In genomic region chr19:4795929-4796328, GRCm38 (mm10) we compare ENCODE assay signal across 23 mouse cellular contexts. TPM values are rescaled to one million over a fixed set of nuclear protein-coding genes. Genes with fewer than 3 reads are reported as not detected.
A peak's percentile ranks its signal among the peaks of the same experiment; 100 is the strongest.
DNase-seq lines count a peak whose midpoint lies in the region; ATAC-seq and TF ChIP-seq lines count a peak whose summit lies in the region.
"Had no signal": no experiment of that assay in that cellular context is flagged by ENCODE, and none has a peak within 500 bp of the region (broad histone marks: within the 10 kb centered on the region; RNA-seq: fewer than 3 reads in every experiment).

No protein-coding gene starts in this region.

- H3K36me3 ChIP-seq in liver, embryonic 11.5 days (ENCODE audit: control insufficient read depth, insufficient read depth, low read length) = peaks cover 32% of the 10 kb centered on the region
- peaks cover 47% of the 10 kb centered on the region for H3K36me3 ChIP-seq in liver, postnatal 0 days (replicated peaks; ENCODE audit: insufficient read depth, low read length)
- peaks cover 77% of the 10 kb centered on the region for H3K36me3 ChIP-seq in E14TG2a.4 (ENCODE audit: insufficient read depth, low read length)
- peaks cover 58% of the 10 kb centered on the region for H3K36me3 ChIP-seq in liver, embryonic 13.5 days
- peaks cover 28% of the 10 kb centered on the region for H3K36me3 ChIP-seq in liver, embryonic 16.5 days (ENCODE audit: control insufficient read depth, insufficient read depth)
- H3K36me3 ChIP-seq in intestine, embryonic 16.5 days (ENCODE audit: control insufficient read depth, insufficient read depth, low read length) = peaks cover 14% of the 10 kb centered on the region

- TF ChIP-seq CTCF in liver, postnatal 0 days (IDR thresholded peaks at IDR 0.05; ENCODE audit: low read depth) = no peak
- TF ChIP-seq CTCF in E14TG2a.4 (conservative IDR thresholded peaks at IDR 0.05; ENCODE audit: low read length) = no peak

- no peak overlapping the region for H3K4me3 ChIP-seq in liver, embryonic 11.5 days (ENCODE audit: low read depth, low read length)
- H3K4me3 ChIP-seq in liver, postnatal 0 days (ENCODE audit: low read depth, low read length) = no peak overlapping the region
- H3K4me3 ChIP-seq in E14TG2a.4 (replicated peaks; ENCODE audit: low read length) = peak overlapping the region; percentile 89
- no peak overlapping the region for H3K4me3 ChIP-seq in liver, embryonic 13.5 days (replicated peaks)
- H3K4me3 ChIP-seq in liver, embryonic 16.5 days (ENCODE audit: low read depth, low read length) = no peak overlapping the region
- H3K4me3 ChIP-seq in intestine, embryonic 16.5 days (ENCODE audit: low read length) = no peak overlapping the region
- H3K4me3 ChIP-seq: embryonic facial prominence, embryonic 10.5 days; embryonic facial prominence, embryonic 12.5 days; forebrain, embryonic 13.5 days; forebrain, embryonic 15.5 days had no signal

- peak overlapping the region; percentile 14; the same call in 1 of the 2 replicates for H3K27ac ChIP-seq in liver, embryonic 11.5 days (ENCODE audit: low read depth, low read length)
- H3K27ac ChIP-seq in liver, postnatal 0 days (ENCODE audit: low read depth) = no peak overlapping the region
- H3K27ac ChIP-seq in liver, embryonic 13.5 days = peak overlapping the region; percentile 37; the same call in 1 of the 2 replicates
- peak overlapping the region; percentile 43; the same call in 1 of the 2 replicates for H3K27ac ChIP-seq in liver, embryonic 16.5 days (ENCODE audit: low read length)
- no peak overlapping the region for H3K27ac ChIP-seq in intestine, embryonic 16.5 days (ENCODE audit: low read length)
- H3K27ac ChIP-seq: embryonic facial prominence, embryonic 10.5 days; embryonic facial prominence, embryonic 12.5 days; forebrain, embryonic 13.5 days; forebrain, embryonic 15.5 days had no signal

- ATAC-seq in liver, embryonic 11.5 days (replicated peaks; ENCODE audit: low FRiP score) = no peak
- no peak for ATAC-seq in liver, postnatal 0 days
- ATAC-seq in liver, embryonic 13.5 days (ENCODE audit: low read depth) = no peak
- no peak for ATAC-seq in liver, embryonic 16.5 days (ENCODE audit: low read depth)
- no peak for ATAC-seq in megakaryocyte-erythroid progenitor cell, adult 5-6 weeks (replicated peaks; ENCODE audit: low FRiP score, low TSS enrichment, poor library complexity, severe bottlenecking)
- ATAC-seq in intestine, embryonic 16.5 days = no peak
- ATAC-seq: activated CD4-positive, CD25-positive, alpha-beta regulatory T cell, adult 4 months; CD4-positive, CD25-positive, alpha-beta regulatory T cell, adult 4 months; forebrain, embryonic 13.5 days; forebrain, embryonic 15.5 days; Patski had no signal

- H3K4me2 ChIP-seq in liver, embryonic 11.5 days = no peak overlapping the region
- H3K4me2 ChIP-seq in liver, postnatal 0 days (ENCODE audit: low read depth, low read length) = no peak overlapping the region
- H3K4me2 ChIP-seq in liver, embryonic 13.5 days = no peak overlapping the region
- H3K4me2 ChIP-seq in liver, embryonic 16.5 days (ENCODE audit: low read depth, low read length) = no peak overlapping the region
- no peak overlapping the region for H3K4me2 ChIP-seq in intestine, embryonic 16.5 days (ENCODE audit: low read depth, low read length)
- H3K4me2 ChIP-seq: embryonic facial prominence, embryonic 12.5 days; forebrain, embryonic 13.5 days; forebrain, embryonic 15.5 days had no signal

- no peak for DNase-seq in liver, embryonic 11.5 days (ENCODE audit: low spot score)
- DNase-seq in liver, postnatal 0 days = no peak
- no peak for DNase-seq in liver, embryonic 13.5 days
- DNase-seq: adrenal gland, adult 8-10 months; adrenal gland, postnatal 14 days; adrenal gland, postnatal 36 days; B cell, adult 2 months; cerebellum, adult 2 months; cerebellum, adult 9-10 months; cerebellum, postnatal 10 days; cerebellum, postnatal 25 days had no signal

- no peaks in the 10 kb centered on the region for H3K9me3 ChIP-seq in liver, embryonic 11.5 days (ENCODE audit: control insufficient read depth, low read length)
- no peaks in the 10 kb centered on the region for H3K9me3 ChIP-seq in liver, postnatal 0 days (ENCODE audit: low read length)
- no peaks in the 10 kb centered on the region for H3K9me3 ChIP-seq in E14TG2a.4 (ENCODE audit: low read length)
- H3K9me3 ChIP-seq in liver, embryonic 13.5 days (replicated peaks) = no peaks in the 10 kb centered on the region
- H3K9me3 ChIP-seq in liver, embryonic 16.5 days (replicated peaks; ENCODE audit: control insufficient read depth, low read length) = no peaks in the 10 kb centered on the region
- no peaks in the 10 kb centered on the region for H3K9me3 ChIP-seq in intestine, embryonic 16.5 days (ENCODE audit: control insufficient read depth, low read length)
- H3K9me3 ChIP-seq: embryonic facial prominence, embryonic 10.5 days; embryonic facial prominence, embryonic 12.5 days; forebrain, embryonic 13.5 days; forebrain, embryonic 15.5 days had no signal

- H3K4me1 ChIP-seq in liver, embryonic 11.5 days (replicated peaks; ENCODE audit: control insufficient read depth, insufficient read depth, low read length) = peaks cover 31% of the 10 kb centered on the region
- H3K4me1 ChIP-seq in liver, postnatal 0 days (ENCODE audit: insufficient read depth) = peaks cover 21% of the 10 kb centered on the region
- H3K4me1 ChIP-seq in E14TG2a.4 (replicated peaks; ENCODE audit: low read depth, low read length) = peaks cover 87% of the 10 kb centered on the region
- H3K4me1 ChIP-seq in liver, embryonic 13.5 days (replicated peaks) = peaks cover 63% of the 10 kb centered on the region
- peaks cover 45% of the 10 kb centered on the region for H3K4me1 ChIP-seq in liver, embryonic 16.5 days (ENCODE audit: control insufficient read depth, low read depth, low read length)
- peaks cover 17% of the 10 kb centered on the region for H3K4me1 ChIP-seq in intestine, embryonic 16.5 days (ENCODE audit: control insufficient read depth, insufficient read depth, low read length)

- 75% methylated on average over 1 of the region's 1 CpGs for WGBS in liver, embryonic 11.5 days
- 83% methylated on average over 1 of the region's 1 CpGs for WGBS in liver, postnatal 0 days (ENCODE audit: insufficient replicate concordance)
- 68% methylated on average over 1 of the region's 1 CpGs for WGBS in liver, embryonic 13.5 days (ENCODE audit: insufficient replicate concordance)
- WGBS in liver, embryonic 16.5 days (ENCODE audit: insufficient replicate concordance) = 69% methylated on average over 1 of the region's 1 CpGs
- 53% methylated on average over 1 of the region's 1 CpGs for WGBS in intestine, embryonic 16.5 days

- no peaks in the 10 kb centered on the region for H3K27me3 ChIP-seq in liver, embryonic 11.5 days (replicated peaks; ENCODE audit: control insufficient read depth, insufficient read depth, low read length)
- H3K27me3 ChIP-seq in liver, postnatal 0 days (ENCODE audit: insufficient read depth, low read length) = no peaks in the 10 kb centered on the region
- H3K27me3 ChIP-seq in E14TG2a.4 (ENCODE audit: insufficient read depth, low read length) = no peaks in the 10 kb centered on the region
- no peaks in the 10 kb centered on the region for H3K27me3 ChIP-seq in liver, embryonic 13.5 days
- H3K27me3 ChIP-seq in liver, embryonic 16.5 days (ENCODE audit: control insufficient read depth, insufficient read depth, low read depth, low read length) = no peaks in the 10 kb centered on the region
- no peaks in the 10 kb centered on the region for H3K27me3 ChIP-seq in intestine, embryonic 16.5 days (replicated peaks; ENCODE audit: control insufficient read depth, insufficient read depth, low read length)
- H3K27me3 ChIP-seq: CH12.LX; embryonic facial prominence, embryonic 12.5 days; forebrain, embryonic 13.5 days; forebrain, embryonic 15.5 days; Patski had no signal

- TF ChIP-seq EP300 in liver, postnatal 0 days (IDR thresholded peaks at IDR 0.05; ENCODE audit: low read depth) = no peak

- H3K9ac ChIP-seq in liver, embryonic 11.5 days (ENCODE audit: low read depth, low read length) = no peak overlapping the region
- no peak overlapping the region for H3K9ac ChIP-seq in liver, postnatal 0 days (replicated peaks)
- H3K9ac ChIP-seq in liver, embryonic 13.5 days = peak overlapping the region; percentile 69; the same call in 1 of the 2 replicates
- H3K9ac ChIP-seq in liver, embryonic 16.5 days (ENCODE audit: low read depth, low read length) = no peak overlapping the region
- no peak overlapping the region for H3K9ac ChIP-seq in intestine, embryonic 16.5 days (ENCODE audit: low read depth, low read length)
- H3K9ac ChIP-seq: embryonic facial prominence, embryonic 12.5 days; forebrain, embryonic 13.5 days; forebrain, embryonic 15.5 days had no signal

RNA-seq across cellular contexts. Expression of gene Rbm4, which starts 2.2 kb away (rescaled TPM):
- 49.9 and 54.0 TPM in 2 replicates for polyA plus RNA-seq in liver, embryonic 11.5 days (2014; fragmentation: Nextera tagmentation; extraction: Ambion mirVana)
- 15.2 and 17.3 TPM in 2 replicates for polyA plus RNA-seq in liver, postnatal 0 days (2015; fragmentation: Nextera tagmentation; extraction: Ambion mirVana)
- polyA plus RNA-seq in liver, embryonic 13.5 days (2015; fragmentation: Nextera tagmentation; extraction: Ambion mirVana) = 26.0 and 26.5 TPM in 2 replicates
- 28.3 and 29.2 TPM in 2 replicates for polyA plus RNA-seq in liver, embryonic 16.5 days (2015; fragmentation: Nextera tagmentation; extraction: Ambion mirVana)
- 51.9 and 59.4 TPM in 2 replicates for total RNA-seq in megakaryocyte-erythroid progenitor cell, adult 5-6 weeks (2014; fragmentation: Nextera tagmentation)
- 68.6 and 75.3 TPM in 2 replicates for total RNA-seq in megakaryocyte-erythroid progenitor cell, adult 5-6 weeks (2017)
- 47.3 and 49.4 TPM in 2 replicates for polyA plus RNA-seq in intestine, embryonic 16.5 days (2015; fragmentation: Nextera tagmentation; extraction: Ambion mirVana)

RNA-seq across cellular contexts. Expression of gene Gm21992, which starts 15.5 kb away (rescaled TPM):
- 19.4 and 30.1 TPM in 2 replicates for polyA plus RNA-seq in liver, embryonic 11.5 days (2014; fragmentation: Nextera tagmentation; extraction: Ambion mirVana)
- polyA plus RNA-seq in liver, postnatal 0 days (2015; fragmentation: Nextera tagmentation; extraction: Ambion mirVana) = 8.2 and 13.1 TPM in 2 replicates
- polyA plus RNA-seq in liver, embryonic 13.5 days (2015; fragmentation: Nextera tagmentation; extraction: Ambion mirVana) = 18.5 and 20.7 TPM in 2 replicates
- 11.7 and 13.7 TPM in 2 replicates for polyA plus RNA-seq in liver, embryonic 16.5 days (2015; fragmentation: Nextera tagmentation; extraction: Ambion mirVana)
- 29.3 and 59.5 TPM in 2 replicates for total RNA-seq in megakaryocyte-erythroid progenitor cell, adult 5-6 weeks (2014; fragmentation: Nextera tagmentation)
- 15.8 and 17.3 TPM in 2 replicates for total RNA-seq in megakaryocyte-erythroid progenitor cell, adult 5-6 weeks (2017)
- polyA plus RNA-seq in intestine, embryonic 16.5 days (2015; fragmentation: Nextera tagmentation; extraction: Ambion mirVana) = 29.4 and 30.1 TPM in 2 replicates

RNA-seq across cellular contexts. Expression of gene Rbm14, which starts 15.5 kb away (rescaled TPM):
- 92.4 and 104 TPM in 2 replicates for polyA plus RNA-seq in liver, embryonic 11.5 days (2014; fragmentation: Nextera tagmentation; extraction: Ambion mirVana)
- polyA plus RNA-seq in liver, postnatal 0 days (2015; fragmentation: Nextera tagmentation; extraction: Ambion mirVana) = 14.6 and 16.4 TPM in 2 replicates
- 38.6 and 49.4 TPM in 2 replicates for polyA plus RNA-seq in liver, embryonic 13.5 days (2015; fragmentation: Nextera tagmentation; extraction: Ambion mirVana)
- 39.1 and 41.2 TPM in 2 replicates for polyA plus RNA-seq in liver, embryonic 16.5 days (2015; fragmentation: Nextera tagmentation; extraction: Ambion mirVana)
- 74.2 and 76.1 TPM in 2 replicates for total RNA-seq in megakaryocyte-erythroid progenitor cell, adult 5-6 weeks (2014; fragmentation: Nextera tagmentation)
- 16.6 and 29.1 TPM in 2 replicates for total RNA-seq in megakaryocyte-erythroid progenitor cell, adult 5-6 weeks (2017)
- polyA plus RNA-seq in intestine, embryonic 16.5 days (2015; fragmentation: Nextera tagmentation; extraction: Ambion mirVana) = 73.1 and 77.0 TPM in 2 replicates

RNA-seq across cellular contexts. Expression of gene Rbm4b, which starts 39.6 kb away (rescaled TPM):
- 36.0 and 44.0 TPM in 2 replicates for polyA plus RNA-seq in liver, embryonic 11.5 days (2014; fragmentation: Nextera tagmentation; extraction: Ambion mirVana)
- 14.1 TPM in 2 replicates for polyA plus RNA-seq in liver, postnatal 0 days (2015; fragmentation: Nextera tagmentation; extraction: Ambion mirVana)
- polyA plus RNA-seq in liver, embryonic 13.5 days (2015; fragmentation: Nextera tagmentation; extraction: Ambion mirVana) = 14.6 and 17.5 TPM in 2 replicates
- polyA plus RNA-seq in liver, embryonic 16.5 days (2015; fragmentation: Nextera tagmentation; extraction: Ambion mirVana) = 17.6 and 18.3 TPM in 2 replicates
- total RNA-seq in megakaryocyte-erythroid progenitor cell, adult 5-6 weeks (2014; fragmentation: Nextera tagmentation) = 5.0 and 11.3 TPM in 2 replicates
- total RNA-seq in megakaryocyte-erythroid progenitor cell, adult 5-6 weeks (2017) = 9.9 and 19.2 TPM in 2 replicates
- polyA plus RNA-seq in intestine, embryonic 16.5 days (2015; fragmentation: Nextera tagmentation; extraction: Ambion mirVana) = 38.5 and 41.6 TPM in 2 replicates

RNA-seq across cellular contexts. Expression of gene Ccs, which starts 43.2 kb away (rescaled TPM):
- polyA plus RNA-seq in liver, embryonic 11.5 days (2014; fragmentation: Nextera tagmentation; extraction: Ambion mirVana) = 46.2 and 49.8 TPM in 2 replicates
- 144 and 154 TPM in 2 replicates for polyA plus RNA-seq in liver, postnatal 0 days (2015; fragmentation: Nextera tagmentation; extraction: Ambion mirVana)
- polyA plus RNA-seq in liver, embryonic 13.5 days (2015; fragmentation: Nextera tagmentation; extraction: Ambion mirVana) = 40.7 and 41.2 TPM in 2 replicates
- polyA plus RNA-seq in liver, embryonic 16.5 days (2015; fragmentation: Nextera tagmentation; extraction: Ambion mirVana) = 55.2 and 57.1 TPM in 2 replicates
- total RNA-seq in megakaryocyte-erythroid progenitor cell, adult 5-6 weeks (2014; fragmentation: Nextera tagmentation) = 75.1 and 81.3 TPM in 2 replicates
- 47.7 and 59.0 TPM in 2 replicates for total RNA-seq in megakaryocyte-erythroid progenitor cell, adult 5-6 weeks (2017)
- 61.4 and 65.8 TPM in 2 replicates for polyA plus RNA-seq in intestine, embryonic 16.5 days (2015; fragmentation: Nextera tagmentation; extraction: Ambion mirVana)

Comparison
In these comparisons a context has a peak if more than half of its experiments do, and no peak if none do; other contexts are left out.
1. H3K27ac ChIP-seq: peak in liver, embryonic 11.5 days (single experiment), liver, embryonic 13.5 days (single experiment) and liver, embryonic 16.5 days (single experiment); none in liver, postnatal 0 days (single experiment) and intestine, embryonic 16.5 days (single experiment).